Mouse (Mus musculus): ENCODE measurements around the gene Dag1.
"Not testable (repeated sequence)": the region's sequence is repeated elsewhere in the genome, so short reads cannot be mapped to it uniquely, and the experiment has no call there.

Gene Dag1

GRCm38 (mm10) chr9:108263690-108264190, at the start of gene Dag1:
Dag1 (minus strand) TSS chr9:108263958.
- peak; percentile 100 for DNase-seq

- no peak for DNase-seq
Measured at GRCm38 (mm10) chr9:108308141-108308540, 44.4 kb upstream of the Dag1 start.

GRCm38 (mm10) chr9:108307021-108307807, 43.5 kb upstream of the Dag1 start:
- no peak for DNase-seq

- DNase-seq: peak; percentile 91
Measured at GRCm38 (mm10) chr9:108306571-108306980, 42.8 kb upstream of the Dag1 start.

GRCm38 (mm10) chr9:108305629-108306520, 42.1 kb upstream of the Dag1 start, which contains the start of the genes Rhoa and Tcta:
Rhoa (plus strand) TSS chr9:108306129.
Tcta (minus strand) TSS chr9:108306160.
- DNase-seq: peak; percentile 98

GRCm38 (mm10) chr9:108305170-108305569, 41.4 kb upstream of the Dag1 start:
- DNase-seq: peak; percentile 64

GRCm38 (mm10) chr9:108304716-108305115, 41.0 kb upstream of the Dag1 start:
- no peak for DNase-seq

GRCm38 (mm10) chr9:108301853-108302252, 38.1 kb upstream of the Dag1 start:
- DNase-seq: no peak

GRCm38 (mm10) chr9:108296453-108297355, 32.9 kb upstream of the Dag1 start, which contains the start of gene Amt:
Amt (plus strand) TSS chr9:108296853.
- DNase-seq: peak; percentile 34

GRCm38 (mm10) chr9:108290773-108291172, 27.0 kb upstream of the Dag1 start:
- DNase-seq: no peak

- DNase-seq: peak; percentile 91
Measured at GRCm38 (mm10) chr9:108290016-108290750, 26.4 kb upstream of the Dag1 start, which contains the start of gene Nicn1. Nicn1 (plus strand) TSS chr9:108290429.

- DNase-seq: no peak
Measured at GRCm38 (mm10) chr9:108289347-108289746, 25.6 kb upstream of the Dag1 start.

- DNase-seq: not testable (repeated sequence)
Measured at GRCm38 (mm10) chr9:108287526-108288238, 23.9 kb upstream of the Dag1 start.

- peak; percentile 82 for DNase-seq
Measured at GRCm38 (mm10) chr9:108284410-108284809, 20.7 kb upstream of the Dag1 start.

- DNase-seq: no peak
Measured at GRCm38 (mm10) chr9:108280071-108280828, 16.5 kb upstream of the Dag1 start.

- DNase-seq: peak; percentile 58
Measured at GRCm38 (mm10) chr9:108278697-108279450, 15.1 kb upstream of the Dag1 start.

GRCm38 (mm10) chr9:108275331-108275659, 11.5 kb upstream of the Dag1 start:
- DNase-seq: no peak

GRCm38 (mm10) chr9:108274476-108275330, 10.9 kb upstream of the Dag1 start:
- DNase-seq: no peak

All from liver (tissue).